Mouse (Mus musculus) brain, embryonic 18.5 days (tissue): ENCODE results near the gene Cd209c.

Source experiments
- DNase-seq: peaks from one replicate; pipeline ENCODE4 v3.0.0-alpha.2; 2012; ENCODE audit warnings: low read depth, low spot score

Gene Cd209c

GRCm38 (mm10) chr8:3954646-3955045 lies at the start of gene Cd209c:
Gene Cd209c (minus strand): TSS chr8:3954746.
- DNase-seq: no peak

GRCm38 (mm10) chr8:3994219-3994618 lies 39.7 kb upstream of the Cd209c start:
- no peak for DNase-seq

- DNase-seq: no peak
Observed at GRCm38 (mm10) chr8:3956037-3956436, 1.5 kb upstream of the Cd209c start.

GRCm38 (mm10) chr8:3940023-3940422 lies 14.5 kb downstream of the Cd209c start:
- no peak for DNase-seq

GRCm38 (mm10) chr8:3926744-3927143 lies 27.8 kb downstream of the Cd209c start, which contains the start of gene Cd209b:
Gene Cd209b (minus strand): TSS chr8:3926844.
- no peak for DNase-seq
